Mouse (Mus musculus) lung, embryonic 16.5 days (tissue): ENCODE data around the gene Tmem40. TPM values are rescaled to one million over a fixed set of nuclear protein-coding genes. Genes with fewer than 3 reads are reported as not detected.

ENCODE experiments used
- ATAC-seq: fragments of 200-750 bp; cut with Nextera tagmentation; 2 replicates; pipeline ENCODE4 v1.8.0; 2017; ENCODE audit warnings: low read depth, mild to moderate bottlenecking, moderate library complexity
- H3K27ac ChIP-seq: fragments of 300-500 bp; sonication (generic); 2 replicates; pipeline ENCODE4 v1.5.1; 2014; ENCODE audit warnings: mild to moderate bottlenecking, control low read depth, low read length
- H3K27me3 ChIP-seq: fragments of 300-500 bp; sonication (generic); 2 replicates; pipeline ENCODE4 v1.6.1; 2014; ENCODE audit warnings: low read depth, low read length, mixed read lengths; ENCODE audit not compliant: control insufficient read depth, insufficient read depth
- H3K36me3 ChIP-seq: fragments of 300-500 bp; sonication (generic); 2 replicates; pipeline ENCODE4 v1.6.1; 2014; ENCODE audit warnings: low read length; ENCODE audit not compliant: control insufficient read depth, insufficient read depth
- H3K4me1 ChIP-seq: fragments of 300-500 bp; sonication (generic); replicated peaks from 2 replicates; pipeline ENCODE4 v1.6.1; 2014; ENCODE audit warnings: low read length, mixed read lengths; ENCODE audit not compliant: control insufficient read depth, insufficient read depth
- H3K4me2 ChIP-seq: fragments of 300-500 bp; sonication (generic); 2 replicates; pipeline ENCODE4 v1.6.1; 2014; ENCODE audit warnings: low read depth, low read length, control low read depth
- H3K4me3 ChIP-seq: fragments of 300-500 bp; sonication (generic); 2 replicates; pipeline ENCODE4 v1.5.1; 2014; ENCODE audit warnings: mild to moderate bottlenecking, low read length, control low read depth
- H3K9ac ChIP-seq: fragments of 300-500 bp; sonication (generic); 2 replicates; pipeline ENCODE4 v1.6.1; 2014; ENCODE audit warnings: low read length, control low read depth
- H3K9me3 ChIP-seq: fragments of 300-500 bp; sonication (generic); 2 replicates; pipeline ENCODE4 v1.6.1; 2016; ENCODE audit warnings: low read length; ENCODE audit not compliant: control insufficient read depth
- WGBS: fragments of 180-500 bp; shearing (Covaris S2); extraction: QIAGEN DNeasy Blood & Tissue Kit; methylation state at CpG from one replicate; pipeline ENCODE4 v1.1.7; 2014; 5-methylcytosine and 5-hydroxymethylcytosine counted together
- polyA plus RNA-seq: library from polyadenylated mRNA; unstranded; fragments of >200 nt; fragmentation: Nextera tagmentation; extraction: Ambion mirVana; gene quantifications from 2 replicates; pipeline ENCODE4 v1.2.1, GENCODE M21; 2015

Tmem40 gene
- polyA plus RNA-seq, 1 experiment from 2014 or later, result 2.3 TPM

GRCm38 (mm10) chr6:115758981-115759435 is 3.2 kb downstream of the Tmem40 start:
- peaks cover 15% of the 10 kb centered on the region for H3K4me1 ChIP-seq
- H3K9ac ChIP-seq, result 0 out of 2 replicates have a peak overlapping the region, but pooled peaks have one; percentile 17
- WGBS, result 47% methylated on average over 9 of the region's 9 CpGs
- H3K4me2 ChIP-seq, result no peak overlapping the region
- 0 out of 2 replicates have a peak, but pooled peaks have one; percentile 1 for ATAC-seq
- no peaks in the 10 kb centered on the region for H3K9me3 ChIP-seq
- H3K4me3 ChIP-seq, result no peak overlapping the region
- no peaks in the 10 kb centered on the region for H3K36me3 ChIP-seq
- H3K27ac ChIP-seq, result no peak overlapping the region
- no peaks in the 10 kb centered on the region for H3K27me3 ChIP-seq

- no peaks in the 10 kb centered on the region for H3K9me3 ChIP-seq
- no peak for ATAC-seq
- H3K27me3 ChIP-seq, result no peaks in the 10 kb centered on the region
- H3K4me2 ChIP-seq, result no peak overlapping the region
- peaks cover 4% of the 10 kb centered on the region; the same call in 1 of the 2 replicates for H3K4me1 ChIP-seq
- H3K9ac ChIP-seq, result no peak overlapping the region
- no peak overlapping the region for H3K27ac ChIP-seq
- no peak overlapping the region for H3K4me3 ChIP-seq
- 64% methylated on average over 7 of the region's 7 CpGs for WGBS
- no peaks in the 10 kb centered on the region for H3K36me3 ChIP-seq
These were observed 6.7 kb downstream of the Tmem40 start for GRCm38 (mm10) chr6:115755536-115755935.

GRCm38 (mm10) chr6:115746326-115746725 is 15.9 kb downstream of the Tmem40 start:
- no peak overlapping the region for H3K4me3 ChIP-seq
- H3K27ac ChIP-seq, result no peak overlapping the region
- no peaks in the 10 kb centered on the region for H3K36me3 ChIP-seq
- no peaks in the 10 kb centered on the region for H3K27me3 ChIP-seq
- no peak overlapping the region for H3K4me2 ChIP-seq
- H3K9ac ChIP-seq, result no peak overlapping the region
- ATAC-seq, result no peak
- no peaks in the 10 kb centered on the region for H3K4me1 ChIP-seq
- H3K9me3 ChIP-seq, result no peaks in the 10 kb centered on the region
- WGBS, result 31% methylated on average over 1 of the region's 1 CpGs

GRCm38 (mm10) chr6:115743569-115743968 is 18.6 kb downstream of the Tmem40 start:
- Histone ChIP-seq H3K36me3 (no peaks in the 10 kb centered on the region), H3K9me3 (no peaks in the 10 kb centered on the region), H3K4me2 (no peak overlapping the region), H3K9ac (no peak overlapping the region), H3K27me3 (no peaks in the 10 kb centered on the region), H3K4me1 (no peaks in the 10 kb centered on the region), H3K27ac (no peak overlapping the region), H3K4me3 (no peak overlapping the region)
- WGBS, result 0% methylated on average over 1 of the region's 1 CpGs
- ATAC-seq, result peak; percentile 62

- Histone ChIP-seq H3K9me3 (peaks cover 5% of the 10 kb centered on the region; the same call in 1 of the 2 replicates), H3K4me2 (no peak overlapping the region), H3K4me1 (no peaks in the 10 kb centered on the region), H3K9ac (no peak overlapping the region), H3K27me3 (no peaks in the 10 kb centered on the region), H3K27ac (no peak overlapping the region), H3K4me3 (no peak overlapping the region), H3K36me3 (no peaks in the 10 kb centered on the region)
- 81% methylated on average over 5 of the region's 5 CpGs for whole genome bisulfite sequencing
- no peak for ATAC-seq
These were observed 23.2 kb downstream of the Tmem40 start for GRCm38 (mm10) chr6:115739056-115739455.

GRCm38 (mm10) chr6:115734909-115735308 is 27.3 kb downstream of the Tmem40 start:
- no peak overlapping the region for H3K27ac ChIP-seq
- 68% methylated on average over 4 of the region's 4 CpGs for WGBS

GRCm38 (mm10) chr6:115732341-115732928 is 29.8 kb downstream of the Tmem40 start:
- H3K4me2 ChIP-seq, result no peak overlapping the region; the same call in 1 of the 2 replicates
- ATAC-seq, result peak; percentile 37
- WGBS, result 72% methylated on average over 22 of the region's 22 CpGs

More at GRCm38 (mm10) chr6:115734909-115735308, 27.3 kb downstream of the Tmem40 start:
- Histone ChIP-seq H3K4me3 (no peak overlapping the region), H3K9ac (no peak overlapping the region), H3K9me3 (peaks cover 5% of the 10 kb centered on the region; the same call in 1 of the 2 replicates), H3K4me2 (no peak overlapping the region), H3K36me3 (no peaks in the 10 kb centered on the region), H3K4me1 (peaks cover 8% of the 10 kb centered on the region), H3K27me3 (no peaks in the 10 kb centered on the region)
- no peak for ATAC-seq

GRCm38 (mm10) chr6:115730560-115731342 is 31.5 kb downstream of the Tmem40 start:
- H3K9ac ChIP-seq, result peak overlapping the region; percentile 36
- H3K27me3 ChIP-seq, result no peaks in the 10 kb centered on the region
- peaks cover 9% of the 10 kb centered on the region; the same call in 1 of the 2 replicates for H3K9me3 ChIP-seq
- WGBS, result 36% methylated on average over 20 of the region's 20 CpGs
- ATAC-seq, result peak; percentile 37; the same call in 1 of the 2 replicates
- H3K36me3 ChIP-seq, result no peaks in the 10 kb centered on the region
- no peak overlapping the region; the same call in 1 of the 2 replicates for H3K4me3 ChIP-seq
- no peak overlapping the region for H3K27ac ChIP-seq
- H3K4me1 ChIP-seq, result peaks cover 8% of the 10 kb centered on the region
- peak overlapping the region; percentile 33 for H3K4me2 ChIP-seq

More at GRCm38 (mm10) chr6:115732341-115732928, 29.8 kb downstream of the Tmem40 start:
- Histone ChIP-seq H3K27me3 (no peaks in the 10 kb centered on the region), H3K9me3 (peaks cover 5% of the 10 kb centered on the region; the same call in 1 of the 2 replicates), H3K36me3 (no peaks in the 10 kb centered on the region), H3K9ac (no peak overlapping the region), H3K4me1 (peaks cover 8% of the 10 kb centered on the region), H3K4me3 (no peak overlapping the region), H3K27ac (no peak overlapping the region)

- H3K9me3 ChIP-seq, result 0 out of 2 replicates have a peak, but pooled peaks cover 4% of the 10 kb centered on the region
- no peak overlapping the region for H3K27ac ChIP-seq
- H3K4me1 ChIP-seq, result peaks cover 8% of the 10 kb centered on the region
- no peak overlapping the region for H3K9ac ChIP-seq
- H3K36me3 ChIP-seq, result no peaks in the 10 kb centered on the region
- ATAC-seq, result no peak
- H3K4me2 ChIP-seq, result no peak overlapping the region
- no peaks in the 10 kb centered on the region for H3K27me3 ChIP-seq
- WGBS, result 56% methylated on average over 2 of the region's 2 CpGs
- no peak overlapping the region for H3K4me3 ChIP-seq
These were observed 34.6 kb downstream of the Tmem40 start for GRCm38 (mm10) chr6:115727570-115727969.
